Mouse (Mus musculus) hindbrain, embryonic 12.5 days (tissue): ENCODE data around the gene Pcsk7. TPM values are rescaled to one million over a fixed set of nuclear protein-coding genes. Genes with fewer than 3 reads are reported as not detected.
A peak's percentile ranks its signal among the peaks of the same experiment; 100 is the strongest.

Experiments used
- ATAC-seq: fragments of 200-750 bp; cut with Nextera tagmentation; 2 replicates; pipeline ENCODE4 v1.8.0; 2017; ENCODE audit warnings: moderate TSS enrichment; ENCODE audit not compliant: low FRiP score
- H3K27ac ChIP-seq: fragments of 300-500 bp; sonication (generic); 2 replicates; pipeline ENCODE4 v1.5.1; 2016; ENCODE audit warnings: mild to moderate bottlenecking
- H3K27me3 ChIP-seq: fragments of 300-500 bp; sonication (generic); 2 replicates; pipeline ENCODE4 v1.6.1; 2016; ENCODE audit warnings: mild to moderate bottlenecking
- H3K36me3 ChIP-seq: fragments of 300-500 bp; sonication (generic); 2 replicates; pipeline ENCODE4 v1.6.1; 2016; ENCODE audit warnings: mild to moderate bottlenecking
- H3K4me1 ChIP-seq: fragments of 300-500 bp; sonication (generic); 2 replicates; pipeline ENCODE4 v1.6.1; 2016
- H3K4me2 ChIP-seq: fragments of 300-500 bp; sonication (generic); replicated peaks from 2 replicates; pipeline ENCODE4 v1.6.1; 2016; ENCODE audit warnings: mild to moderate bottlenecking
- H3K4me3 ChIP-seq: fragments of 300-500 bp; sonication (generic); 2 replicates; pipeline ENCODE4 v1.5.1; 2016; ENCODE audit warnings: mild to moderate bottlenecking
- H3K9ac ChIP-seq: fragments of 300-500 bp; sonication (generic); 2 replicates; pipeline ENCODE4 v1.6.1; 2016; ENCODE audit warnings: mild to moderate bottlenecking, moderate library complexity
- H3K9me3 ChIP-seq: fragments of 300-500 bp; sonication (generic); replicated peaks from 2 replicates; pipeline ENCODE4 v1.6.1; 2016; ENCODE audit warnings: mild to moderate bottlenecking
- WGBS: fragments of 180-500 bp; shearing (Covaris S2); methylation state at CpG from one replicate; pipeline ENCODE4 v1.1.7; 2016; 5-methylcytosine and 5-hydroxymethylcytosine counted together
- polyA plus RNA-seq: library from polyadenylated mRNA; unstranded; fragments of >200 nt; fragmentation: Nextera tagmentation; extraction: Ambion mirVana; gene quantifications from 2 replicates; pipeline ENCODE4 v1.2.1, GENCODE M21; 2016

Pcsk7 gene
- polyA plus RNA-seq, 1 experiment from 2014 or later, result 30.6 TPM

- Histone ChIP-seq H3K4me2 (no peak overlapping the region), H3K36me3 (peaks cover 91% of the 10 kb centered on the region), H3K9me3 (no peaks in the 10 kb centered on the region), H3K27me3 (no peaks in the 10 kb centered on the region), H3K4me3 (no peak overlapping the region), H3K9ac (no peak overlapping the region), H3K4me1 (no peaks in the 10 kb centered on the region), H3K27ac (no peak overlapping the region)
- 81% methylated on average over 5 of the region's 5 CpGs for WGBS
- ATAC-seq, result no peak
These were observed 11.0 kb downstream of the Pcsk7 start for GRCm38 (mm10) chr9:45917041-45917934.

DNA sequence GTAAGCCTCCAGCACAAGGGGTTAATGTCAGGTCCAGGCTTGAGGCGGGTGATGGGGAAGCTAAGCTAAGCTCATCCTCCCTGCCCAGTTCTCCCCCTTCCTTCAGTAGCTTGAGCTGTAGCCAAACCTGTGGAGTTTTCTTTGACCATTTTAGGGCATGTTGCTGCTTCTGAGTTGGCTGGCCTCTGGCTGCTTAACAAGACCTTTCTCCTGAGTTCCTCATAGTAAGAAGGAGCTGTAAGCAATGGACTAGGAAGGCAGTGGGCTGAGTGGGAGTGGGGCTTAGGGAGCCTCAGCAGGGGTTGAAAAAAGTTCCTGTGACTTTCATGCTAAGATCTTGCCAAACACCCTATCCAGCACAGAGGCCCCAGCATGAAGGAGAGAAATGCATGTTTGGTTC is 13.6 kb downstream of the Pcsk7 start:
- Histone ChIP-seq H3K4me2 (no peak overlapping the region), H3K27ac (no peak overlapping the region), H3K4me3 (no peak overlapping the region), H3K36me3 (peaks cover 79% of the 10 kb centered on the region), H3K9ac (no peak overlapping the region), H3K9me3 (no peaks in the 10 kb centered on the region), H3K27me3 (no peaks in the 10 kb centered on the region), H3K4me1 (no peaks in the 10 kb centered on the region)
- 71% methylated on average over 1 of the region's 1 CpGs for WGBS
- no peak for ATAC-seq

DNA sequence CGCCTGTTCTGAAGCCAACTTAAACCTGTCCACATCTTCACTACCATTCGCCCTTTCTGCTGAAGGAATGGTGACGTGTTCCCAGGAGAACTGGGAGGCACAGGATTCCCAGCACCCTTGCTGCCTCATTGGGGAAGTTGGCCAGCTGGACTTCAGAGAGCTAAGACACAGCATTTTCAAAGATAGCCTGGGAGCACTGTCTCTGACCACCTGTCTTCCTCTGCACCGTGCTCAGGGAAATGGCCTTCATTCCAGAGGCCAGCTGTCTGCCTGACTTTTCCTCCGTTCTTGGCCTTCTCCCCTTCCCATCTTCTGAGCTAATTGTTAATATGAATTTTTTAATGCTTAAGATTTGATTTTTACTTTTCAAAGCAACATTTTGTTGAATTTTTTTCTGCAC is 23.0 kb downstream of the Pcsk7 start:
- Histone ChIP-seq H3K27me3 (no peaks in the 10 kb centered on the region), H3K4me2 (no peak overlapping the region), H3K4me1 (0 out of 2 replicates have a peak, but pooled peaks cover 2% of the 10 kb centered on the region), H3K27ac (no peak overlapping the region), H3K4me3 (no peak overlapping the region), H3K9me3 (no peaks in the 10 kb centered on the region), H3K36me3 (peaks cover 57% of the 10 kb centered on the region), H3K9ac (no peak overlapping the region)
- ATAC-seq, result no peak
- WGBS, result 90% methylated on average over 5 of the region's 5 CpGs

GRCm38 (mm10) chr9:45931958-45932357 is 25.7 kb downstream of the Pcsk7 start:
- H3K27me3 ChIP-seq, result no peaks in the 10 kb centered on the region
- 63% methylated on average over 1 of the region's 1 CpGs for WGBS
- no peaks in the 10 kb centered on the region for H3K9me3 ChIP-seq
- peaks cover 6% of the 10 kb centered on the region for H3K4me1 ChIP-seq
- no peak overlapping the region for H3K27ac ChIP-seq
- no peak for ATAC-seq
- H3K36me3 ChIP-seq, result peaks cover 45% of the 10 kb centered on the region
- no peak overlapping the region for H3K4me3 ChIP-seq
- no peak overlapping the region for H3K9ac ChIP-seq
- H3K4me2 ChIP-seq, result no peak overlapping the region

DNA sequence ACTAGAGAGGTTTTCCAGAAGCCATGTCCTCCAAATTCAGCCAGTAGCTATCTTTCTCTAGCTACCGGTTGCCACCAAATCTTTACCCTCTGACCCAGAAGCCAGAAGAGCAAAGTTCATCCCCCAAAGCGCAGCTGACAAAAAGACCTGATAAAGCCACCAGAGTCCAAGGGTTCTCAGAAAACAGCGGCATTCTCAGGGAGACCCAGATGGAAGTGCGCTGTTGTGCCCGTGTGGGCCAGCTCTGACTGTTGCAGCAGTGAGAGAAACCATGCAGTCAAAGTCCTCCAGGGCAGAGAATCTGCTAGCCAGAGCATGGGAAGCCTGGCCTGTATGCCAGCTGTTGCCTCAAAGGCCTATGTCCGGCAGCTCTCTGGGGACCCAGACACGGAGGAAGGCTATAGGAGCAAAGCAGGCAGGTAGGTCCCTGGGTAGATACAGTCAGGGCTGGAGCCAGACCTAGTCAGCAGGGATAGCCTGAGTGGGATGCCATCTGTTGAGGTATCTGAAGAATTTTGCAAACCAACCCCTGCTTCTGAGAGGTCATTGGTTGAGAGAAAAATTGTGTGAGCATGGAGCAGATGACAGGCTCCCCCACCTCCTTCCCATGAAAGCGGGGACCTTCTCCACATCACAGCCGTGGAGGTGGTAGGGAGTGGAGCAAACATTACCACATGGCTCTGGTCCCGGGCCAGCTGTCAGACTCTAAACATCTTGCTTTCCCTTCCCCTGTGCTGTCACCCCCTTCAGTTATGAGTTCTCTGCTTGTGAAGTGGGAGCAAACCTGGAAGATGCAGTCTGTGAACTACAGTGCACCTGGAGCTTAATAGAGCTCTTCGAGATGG is 26.5 kb downstream of the Pcsk7 start:
- ATAC-seq, result no peak
- WGBS, result 77% methylated on average over 11 of the region's 11 CpGs
- Histone ChIP-seq H3K4me2 (no peak overlapping the region), H3K27ac (no peak overlapping the region), H3K27me3 (no peaks in the 10 kb centered on the region), H3K4me3 (no peak overlapping the region), H3K9me3 (no peaks in the 10 kb centered on the region), H3K36me3 (peaks cover 37% of the 10 kb centered on the region), H3K9ac (no peak overlapping the region), H3K4me1 (peaks cover 6% of the 10 kb centered on the region)

DNA sequence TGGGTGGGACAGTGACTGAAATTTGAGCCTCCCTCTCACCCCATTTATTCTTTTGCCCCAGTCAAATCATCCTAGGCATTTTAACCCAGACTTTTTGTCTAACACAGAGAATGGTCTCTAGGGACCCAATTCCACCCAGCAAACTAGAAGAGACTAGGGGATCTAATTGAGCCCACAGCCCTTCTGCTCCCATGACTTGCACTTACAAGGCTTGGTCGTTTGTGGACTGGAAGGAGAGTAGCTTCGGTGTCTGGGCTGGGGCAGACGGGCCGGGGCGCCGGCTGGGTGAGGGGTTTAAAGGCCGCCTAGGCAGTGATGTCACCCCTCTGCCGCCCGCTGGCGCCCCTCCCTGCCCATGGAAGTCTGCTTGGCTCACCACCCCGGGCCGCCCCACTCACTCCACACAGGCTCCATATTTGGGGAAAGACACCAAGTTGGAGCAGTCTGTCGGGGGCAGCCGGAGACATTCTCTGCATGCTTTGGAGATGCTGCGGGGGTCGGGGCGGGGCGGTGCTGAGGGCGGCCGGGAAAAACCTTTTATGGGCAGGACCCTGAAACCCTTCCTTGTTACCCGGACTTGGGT is 29.4 kb downstream of the Pcsk7 start, which contains the start of gene Tagln:
Gene Tagln, minus strand, starts transcription at position 431 of the 583 bp plus-strand sequence.
- no peak; the same call in 1 of the 2 replicates for ATAC-seq
- no peak within 1 kb of the TSS for H3K27ac ChIP-seq
- 5% methylated on average over 21 of the region's 21 CpGs for WGBS
- H3K4me3 ChIP-seq, result no peak within 1 kb of the TSS
- H3K27me3 ChIP-seq, result no peaks in the 10 kb centered on the region
- peak within 1 kb of the TSS; percentile 41 for H3K4me2 ChIP-seq
- peaks cover 30% of the 10 kb centered on the region for H3K36me3 ChIP-seq
- 0 out of 2 replicates have a peak within 1 kb of the TSS, but pooled peaks have one; percentile 14 for H3K9ac ChIP-seq
- H3K9me3 ChIP-seq, result no peaks in the 10 kb centered on the region
- peaks cover 6% of the 10 kb centered on the region for H3K4me1 ChIP-seq

DNA sequence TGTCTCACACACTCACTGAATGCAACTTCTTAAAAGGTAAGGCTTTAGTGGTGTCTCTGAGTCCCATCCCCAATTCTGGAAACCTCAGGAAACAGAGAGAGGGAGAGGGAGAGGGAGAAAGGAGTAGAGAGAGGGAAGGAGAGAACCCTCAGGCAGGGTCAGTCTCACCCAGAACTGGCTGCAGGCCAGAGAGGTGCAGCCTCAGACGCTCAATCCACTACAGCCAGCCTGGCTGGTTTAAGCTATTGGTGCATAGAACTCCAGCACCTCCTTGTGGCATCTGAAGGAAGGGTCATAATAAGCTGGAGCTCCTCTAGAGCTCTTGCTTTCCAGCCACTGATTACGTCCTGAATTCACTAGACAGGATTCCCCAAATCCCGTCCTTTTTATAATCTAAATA is 30.6 kb downstream of the Pcsk7 start:
- Histone ChIP-seq H3K9me3 (no peaks in the 10 kb centered on the region), H3K4me3 (no peak overlapping the region), H3K9ac (no peak overlapping the region), H3K4me1 (peaks cover 6% of the 10 kb centered on the region), H3K36me3 (peaks cover 34% of the 10 kb centered on the region), H3K27ac (no peak overlapping the region), H3K27me3 (no peaks in the 10 kb centered on the region), H3K4me2 (no peak overlapping the region)
- ATAC-seq, result peak; percentile 53; the same call in 1 of the 2 replicates
- 22% methylated on average over 3 of the region's 3 CpGs for WGBS

GRCm38 (mm10) chr9:45938088-45938487 is 31.8 kb downstream of the Pcsk7 start:
- H3K4me3 ChIP-seq, result no peak overlapping the region
- peaks cover 4% of the 10 kb centered on the region for H3K4me1 ChIP-seq
- H3K9ac ChIP-seq, result no peak overlapping the region
- 92% methylated on average over 8 of the region's 8 CpGs for WGBS
- no peak for ATAC-seq
- no peak overlapping the region for H3K4me2 ChIP-seq
- no peaks in the 10 kb centered on the region for H3K9me3 ChIP-seq
- no peaks in the 10 kb centered on the region for H3K27me3 ChIP-seq
- H3K27ac ChIP-seq, result no peak overlapping the region
- H3K36me3 ChIP-seq, result peaks cover 46% of the 10 kb centered on the region

- peaks cover 56% of the 10 kb centered on the region for H3K36me3 ChIP-seq
These were observed 32.8 kb downstream of the Pcsk7 start for GRCm38 (mm10) chr9:45938952-45939637.

GRCm38 (mm10) chr9:45939794-45940193 is 33.5 kb downstream of the Pcsk7 start:
- H3K36me3 ChIP-seq, result peaks cover 63% of the 10 kb centered on the region
- no peak overlapping the region for H3K9ac ChIP-seq
- H3K27ac ChIP-seq, result no peak overlapping the region
- 93% methylated on average over 6 of the region's 6 CpGs for WGBS
- ATAC-seq, result no peak
- no peaks in the 10 kb centered on the region for H3K27me3 ChIP-seq
- H3K4me3 ChIP-seq, result no peak overlapping the region
- H3K9me3 ChIP-seq, result no peaks in the 10 kb centered on the region
- no peak overlapping the region for H3K4me2 ChIP-seq
- peaks cover 4% of the 10 kb centered on the region for H3K4me1 ChIP-seq

More at GRCm38 (mm10) chr9:45938952-45939637, 32.8 kb downstream of the Pcsk7 start:
- 93% methylated on average over 15 of the region's 15 CpGs for WGBS
- H3K27ac ChIP-seq, result no peak overlapping the region
- no peaks in the 10 kb centered on the region for H3K9me3 ChIP-seq
- H3K4me3 ChIP-seq, result no peak overlapping the region
- H3K27me3 ChIP-seq, result no peaks in the 10 kb centered on the region
- no peak overlapping the region for H3K4me2 ChIP-seq
- ATAC-seq, result no peak
- H3K9ac ChIP-seq, result no peak overlapping the region
- peaks cover 4% of the 10 kb centered on the region for H3K4me1 ChIP-seq

DNA sequence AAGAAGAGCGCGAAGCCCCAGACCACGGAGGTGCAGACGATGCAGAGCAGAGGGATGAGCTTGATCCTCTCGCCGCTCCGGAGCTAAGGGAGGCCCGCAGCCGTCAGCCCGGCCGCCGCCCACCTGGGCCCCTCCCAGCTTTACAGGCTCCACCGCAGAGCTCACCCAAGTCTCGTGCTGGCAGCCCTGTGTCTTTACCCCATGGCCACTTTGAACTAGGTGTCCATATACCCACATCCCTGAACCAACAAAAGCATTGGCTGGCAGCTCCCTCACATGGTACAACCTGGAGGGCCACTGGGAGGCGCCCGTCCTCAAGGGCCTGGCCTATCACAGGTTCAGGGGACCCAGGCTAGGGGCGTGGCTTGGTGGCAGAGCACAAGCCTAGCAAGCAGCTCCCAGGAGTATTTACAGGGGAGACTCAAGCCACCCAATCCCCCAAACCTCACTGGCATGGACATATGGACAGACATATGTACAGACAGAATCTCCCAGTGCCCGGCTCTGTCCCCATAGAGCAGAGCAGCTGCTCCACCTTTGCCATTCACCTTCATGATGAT is 35.1 kb downstream of the Pcsk7 start:
- ATAC-seq, result no peak
- 63% methylated on average over 18 of the region's 18 CpGs for WGBS
- Histone ChIP-seq H3K4me2 (no peak overlapping the region), H3K9ac (no peak overlapping the region), H3K36me3 (peaks cover 79% of the 10 kb centered on the region), H3K9me3 (no peaks in the 10 kb centered on the region), H3K27me3 (no peaks in the 10 kb centered on the region), H3K27ac (no peak overlapping the region), H3K4me1 (no peaks in the 10 kb centered on the region), H3K4me3 (no peak overlapping the region)
